Mouse (Mus musculus): ENCODE data around the gene Eif2ak3. TPM values are rescaled to one million over a fixed set of nuclear protein-coding genes. Genes with fewer than 3 reads are reported as not detected.
A peak's percentile ranks its signal among the peaks of the same experiment; 100 is the strongest.

Gene Eif2ak3
- polyA plus RNA-seq, 1 experiment from 2014 or later, result 13.4 TPM

GRCm38 (mm10) chr6:70824085-70824986 is 20.0 kb upstream of the Eif2ak3 start:
- Histone ChIP-seq H3K4me1 (ENCODE audit: control insufficient read depth, insufficient read depth, low read length) (peaks cover 5% of the 10 kb centered on the region), H3K9ac (replicated peaks; ENCODE audit: low read length) (peak overlapping the region; percentile 58), H3K27me3 (ENCODE audit: control insufficient read depth, insufficient read depth, low read length) (no peaks in the 10 kb centered on the region), H3K9me3 (ENCODE audit: control insufficient read depth, low read length) (no peaks in the 10 kb centered on the region), H3K36me3 (ENCODE audit: control insufficient read depth, insufficient read depth, low read length) (no peaks in the 10 kb centered on the region), H3K4me2 (ENCODE audit: low read length) (peak overlapping the region; percentile 75), H3K27ac (replicated peaks; ENCODE audit: low read depth, low read length) (peak overlapping the region; percentile 45), H3K4me3 (replicated peaks; ENCODE audit: low read depth, low read length) (peak overlapping the region; percentile 39)
- DNase-seq (peak; percentile 82), ATAC-seq (ENCODE audit: low FRiP score, low TSS enrichment) (peak; percentile 93)
- 9% methylated on average over 23 of the region's 23 CpGs for WGBS

DNA sequence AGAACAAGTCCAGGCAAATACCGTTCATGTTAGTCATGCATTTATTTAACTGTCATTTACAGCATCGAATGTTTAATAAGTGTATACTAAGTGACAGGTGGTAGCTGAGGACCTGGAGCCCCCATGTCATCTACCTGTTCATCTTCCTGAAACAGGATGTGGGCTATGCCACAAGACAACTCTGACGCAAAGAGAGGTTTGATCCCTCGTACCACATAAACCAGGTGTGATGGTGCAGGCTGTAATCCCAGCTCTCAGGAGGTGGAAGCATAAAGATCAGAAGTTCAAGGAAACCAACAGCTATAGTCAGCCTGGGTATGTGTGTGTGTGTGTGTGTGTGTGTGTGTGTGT is 19.4 kb upstream of the Eif2ak3 start:
- no peak for ATAC-seq (ENCODE audit: low FRiP score, low TSS enrichment)

GRCm38 (mm10) chr6:70829451-70829850 is 14.9 kb upstream of the Eif2ak3 start:
- Histone ChIP-seq H3K9me3 (ENCODE audit: control insufficient read depth, low read length) (no peaks in the 10 kb centered on the region), H3K36me3 (ENCODE audit: control insufficient read depth, insufficient read depth, low read length) (no peaks in the 10 kb centered on the region), H3K9ac (replicated peaks; ENCODE audit: low read length) (no peak overlapping the region), H3K4me1 (ENCODE audit: control insufficient read depth, insufficient read depth, low read length) (no peaks in the 10 kb centered on the region), H3K27me3 (ENCODE audit: control insufficient read depth, insufficient read depth, low read length) (no peaks in the 10 kb centered on the region), H3K4me3 (replicated peaks; ENCODE audit: low read depth, low read length) (no peak overlapping the region), H3K4me2 (ENCODE audit: low read length) (no peak overlapping the region), H3K27ac (replicated peaks; ENCODE audit: low read depth, low read length) (no peak overlapping the region)
- ATAC-seq (ENCODE audit: low FRiP score, low TSS enrichment) (no peak), DNase-seq (no peak)
- WGBS, result 67% methylated on average over 2 of the region's 2 CpGs

More for the DNA sequence above, 19.4 kb upstream of the Eif2ak3 start:
- Histone ChIP-seq H3K4me2 (ENCODE audit: low read length) (peak overlapping the region; percentile 75), H3K9me3 (ENCODE audit: control insufficient read depth, low read length) (no peaks in the 10 kb centered on the region), H3K4me3 (replicated peaks; ENCODE audit: low read depth, low read length) (peak overlapping the region; percentile 39), H3K27me3 (ENCODE audit: control insufficient read depth, insufficient read depth, low read length) (no peaks in the 10 kb centered on the region), H3K36me3 (ENCODE audit: control insufficient read depth, insufficient read depth, low read length) (no peaks in the 10 kb centered on the region), H3K9ac (replicated peaks; ENCODE audit: low read length) (peak overlapping the region; percentile 58), H3K27ac (replicated peaks; ENCODE audit: low read depth, low read length) (peak overlapping the region; percentile 45; the same call in 1 of the 2 replicates), H3K4me1 (ENCODE audit: control insufficient read depth, insufficient read depth, low read length) (peaks cover 5% of the 10 kb centered on the region)
- no peak for DNase-seq
- WGBS, result 51% methylated on average over 4 of the region's 4 CpGs

DNA sequence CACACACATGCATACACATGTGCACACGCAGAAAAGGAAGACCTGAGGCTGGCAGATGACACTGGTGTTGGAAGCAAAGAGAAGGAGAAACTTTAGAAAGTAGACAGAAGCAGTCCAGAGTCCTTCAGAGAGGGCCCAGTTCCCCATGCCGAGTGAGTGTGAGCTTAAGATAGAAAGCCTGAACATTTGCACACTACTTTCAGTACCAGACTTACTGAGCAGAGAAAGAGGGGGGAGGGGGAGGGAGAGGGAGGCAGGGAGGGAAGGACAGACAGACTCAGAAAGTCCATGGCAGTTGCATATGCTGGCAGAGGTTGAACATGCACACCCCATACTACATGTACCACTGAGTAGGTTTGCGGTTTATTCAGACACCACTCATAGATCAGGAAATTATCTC is 13.8 kb upstream of the Eif2ak3 start:
- DNase-seq (no peak), ATAC-seq (ENCODE audit: low FRiP score, low TSS enrichment) (no peak)
- Histone ChIP-seq H3K27ac (replicated peaks; ENCODE audit: low read depth, low read length) (no peak overlapping the region), H3K27me3 (ENCODE audit: control insufficient read depth, insufficient read depth, low read length) (no peaks in the 10 kb centered on the region), H3K4me1 (ENCODE audit: control insufficient read depth, insufficient read depth, low read length) (no peaks in the 10 kb centered on the region), H3K9ac (replicated peaks; ENCODE audit: low read length) (no peak overlapping the region), H3K4me3 (replicated peaks; ENCODE audit: low read depth, low read length) (no peak overlapping the region), H3K9me3 (ENCODE audit: control insufficient read depth, low read length) (no peaks in the 10 kb centered on the region), H3K4me2 (ENCODE audit: low read length) (no peak overlapping the region), H3K36me3 (ENCODE audit: control insufficient read depth, insufficient read depth, low read length) (no peaks in the 10 kb centered on the region)
- 82% methylated on average over 3 of the region's 3 CpGs for WGBS

DNA sequence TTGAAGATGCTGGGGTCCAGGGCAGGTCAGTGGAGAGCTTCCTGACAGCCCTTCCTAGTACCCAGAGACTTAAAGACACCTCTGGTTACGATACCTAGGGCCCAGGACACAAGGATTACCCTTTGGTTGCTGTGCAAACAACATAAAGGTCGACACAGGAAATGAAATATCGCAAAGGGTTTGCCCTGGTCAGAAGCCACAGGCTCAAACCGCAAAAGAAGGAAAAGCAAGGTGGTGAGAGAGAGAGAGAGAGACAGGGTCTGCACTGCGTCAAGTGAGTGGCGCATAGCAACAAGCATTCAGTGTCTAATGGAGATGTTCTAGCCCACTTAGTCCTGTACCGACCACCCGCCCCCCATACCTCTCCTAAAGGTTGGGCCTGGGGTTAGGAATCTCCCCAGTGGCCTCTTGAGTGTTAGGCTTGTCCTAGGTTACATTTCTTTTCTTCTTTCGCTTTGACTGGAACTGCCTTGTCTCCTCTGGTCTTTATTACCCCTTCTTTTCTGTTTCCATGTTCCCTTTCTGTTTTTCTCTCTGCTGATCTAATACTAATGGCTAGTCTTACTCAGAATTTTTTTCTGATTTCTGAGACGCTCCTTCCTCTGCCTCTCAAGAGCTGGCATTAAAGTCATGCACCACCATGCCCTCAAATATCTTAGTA is 13.0 kb upstream of the Eif2ak3 start:
- Histone ChIP-seq H3K9me3 (ENCODE audit: control insufficient read depth, low read length) (no peaks in the 10 kb centered on the region), H3K4me1 (ENCODE audit: control insufficient read depth, insufficient read depth, low read length) (no peaks in the 10 kb centered on the region), H3K9ac (replicated peaks; ENCODE audit: low read length) (no peak overlapping the region), H3K27me3 (ENCODE audit: control insufficient read depth, insufficient read depth, low read length) (no peaks in the 10 kb centered on the region), H3K36me3 (ENCODE audit: control insufficient read depth, insufficient read depth, low read length) (no peaks in the 10 kb centered on the region), H3K27ac (replicated peaks; ENCODE audit: low read depth, low read length) (no peak overlapping the region), H3K4me3 (replicated peaks; ENCODE audit: low read depth, low read length) (no peak overlapping the region), H3K4me2 (ENCODE audit: low read length) (no peak overlapping the region)
- 83% methylated on average over 10 of the region's 10 CpGs for WGBS
- ATAC-seq (ENCODE audit: low FRiP score, low TSS enrichment) (no peak), DNase-seq (no peak)

GRCm38 (mm10) chr6:70837297-70837696 is 7.0 kb upstream of the Eif2ak3 start:
- ATAC-seq (ENCODE audit: low FRiP score, low TSS enrichment) (no peak), DNase-seq (no peak)
- H3K4me2 ChIP-seq (ENCODE audit: low read length), result no peak overlapping the region
- no peak overlapping the region for H3K27ac ChIP-seq (replicated peaks; ENCODE audit: low read depth, low read length)
- 85% methylated on average over 2 of the region's 2 CpGs for WGBS
- no peaks in the 10 kb centered on the region for H3K9me3 ChIP-seq (ENCODE audit: control insufficient read depth, low read length)
- no peaks in the 10 kb centered on the region for H3K4me1 ChIP-seq (ENCODE audit: control insufficient read depth, insufficient read depth, low read length)
- H3K27me3 ChIP-seq (ENCODE audit: control insufficient read depth, insufficient read depth, low read length), result no peaks in the 10 kb centered on the region
- no peaks in the 10 kb centered on the region for H3K36me3 ChIP-seq (ENCODE audit: control insufficient read depth, insufficient read depth, low read length)
- H3K4me3 ChIP-seq (replicated peaks; ENCODE audit: low read depth, low read length), result no peak overlapping the region
- H3K9ac ChIP-seq (replicated peaks; ENCODE audit: low read length), result no peak overlapping the region

DNA sequence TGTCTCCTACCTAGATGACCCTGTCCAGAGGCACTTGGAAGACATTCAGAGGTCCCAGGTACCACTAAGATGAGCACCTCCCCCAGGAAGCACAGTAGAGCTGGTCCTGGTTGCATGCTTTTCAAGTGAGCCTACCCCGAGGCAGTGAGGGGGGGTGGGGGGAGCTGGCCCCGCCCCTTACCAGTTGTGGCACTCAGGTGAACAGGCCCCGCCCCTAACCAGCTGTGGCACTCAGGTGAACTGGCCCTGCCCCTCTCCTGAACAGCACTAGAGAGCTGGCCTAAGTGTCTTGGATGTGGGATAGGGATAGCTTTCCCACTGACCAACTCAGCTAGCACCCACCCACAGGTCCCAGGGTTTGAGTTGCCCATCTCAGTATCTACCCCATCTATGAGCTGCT is 5.8 kb upstream of the Eif2ak3 start:
- H3K27me3 ChIP-seq (ENCODE audit: control insufficient read depth, insufficient read depth, low read length), result no peaks in the 10 kb centered on the region
- H3K4me3 ChIP-seq (replicated peaks; ENCODE audit: low read depth, low read length), result no peak overlapping the region
- DNase-seq, result no peak
- no peak overlapping the region for H3K9ac ChIP-seq (replicated peaks; ENCODE audit: low read length)
- 53% methylated on average over 3 of the region's 3 CpGs for WGBS
- no peaks in the 10 kb centered on the region for H3K9me3 ChIP-seq (ENCODE audit: control insufficient read depth, low read length)
- no peaks in the 10 kb centered on the region for H3K36me3 ChIP-seq (ENCODE audit: control insufficient read depth, insufficient read depth, low read length)
- H3K27ac ChIP-seq (replicated peaks; ENCODE audit: low read depth, low read length), result no peak overlapping the region
- ATAC-seq (ENCODE audit: low FRiP score, low TSS enrichment), result 0 out of 2 replicates have a peak, but pooled peaks have one; percentile 31
- peaks cover 7% of the 10 kb centered on the region; the same call in 1 of the 2 replicates for H3K4me1 ChIP-seq (ENCODE audit: control insufficient read depth, insufficient read depth, low read length)
- H3K4me2 ChIP-seq (ENCODE audit: low read length), result no peak overlapping the region

DNA sequence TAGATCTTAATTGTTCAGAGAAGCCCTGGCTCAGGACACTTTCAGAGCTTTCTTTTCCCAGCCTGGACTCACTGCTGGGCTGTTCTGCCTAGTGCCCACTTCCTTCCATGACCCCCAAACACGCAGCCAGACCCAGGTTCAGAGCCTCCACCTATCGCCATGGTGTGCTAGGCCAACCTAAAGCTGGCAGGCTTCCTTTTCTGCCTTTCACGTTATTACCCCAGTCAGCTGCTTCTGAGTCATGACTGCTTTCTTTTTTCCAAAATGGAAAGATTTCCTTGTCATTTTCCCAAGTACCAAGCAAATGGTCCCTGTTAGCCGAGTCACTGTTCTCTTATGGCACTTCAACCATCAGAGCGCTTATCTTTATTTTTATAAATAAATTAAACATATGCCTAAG is 4.0 kb upstream of the Eif2ak3 start:
- Histone ChIP-seq H3K4me3 (replicated peaks; ENCODE audit: low read depth, low read length) (no peak overlapping the region), H3K9ac (replicated peaks; ENCODE audit: low read length) (no peak overlapping the region), H3K36me3 (ENCODE audit: control insufficient read depth, insufficient read depth, low read length) (no peaks in the 10 kb centered on the region), H3K9me3 (ENCODE audit: control insufficient read depth, low read length) (no peaks in the 10 kb centered on the region), H3K27ac (replicated peaks; ENCODE audit: low read depth, low read length) (no peak overlapping the region), H3K4me1 (ENCODE audit: control insufficient read depth, insufficient read depth, low read length) (peaks cover 9% of the 10 kb centered on the region; the same call in 1 of the 2 replicates), H3K27me3 (ENCODE audit: control insufficient read depth, insufficient read depth, low read length) (no peaks in the 10 kb centered on the region), H3K4me2 (ENCODE audit: low read length) (no peak overlapping the region)
- WGBS, result 68% methylated on average over 5 of the region's 5 CpGs
- DNase-seq, result no peak
- ATAC-seq (ENCODE audit: low FRiP score, low TSS enrichment), result no peak
